Mouse (Mus musculus) spleen, embryonic (tissue): ENCODE measurements at regions not wholly inside any gene's neighbourhood (a gene's known extent, or its start where the extent isn't known, plus 50 kb on each side); places are given as distances from the start of the nearest gene placed in this dataset.

Source experiments
- CTCF ChIA-PET: fragments of 350-600 bp; sonication (Branson Sonifier 250); formaldehyde crosslinking; loops from one replicate; lab custom pipeline; 2022; lab: Charles Lee

- CTCF ChIA-PET = no interaction called here
Measured at GRCm38 (mm10) chr5:125843259-125843658, 311.7 kb downstream of the Tmem132b start.

- CTCF ChIA-PET = interaction anchor here (0.6 kb wide), 1 partner anchor 256 kb away, joined by 15 read pairs; no protein-coding TSS in a partner anchor
Measured at GRCm38 (mm10) chr5:125849722-125850121, 318.1 kb downstream of the Tmem132b start.

DNA sequence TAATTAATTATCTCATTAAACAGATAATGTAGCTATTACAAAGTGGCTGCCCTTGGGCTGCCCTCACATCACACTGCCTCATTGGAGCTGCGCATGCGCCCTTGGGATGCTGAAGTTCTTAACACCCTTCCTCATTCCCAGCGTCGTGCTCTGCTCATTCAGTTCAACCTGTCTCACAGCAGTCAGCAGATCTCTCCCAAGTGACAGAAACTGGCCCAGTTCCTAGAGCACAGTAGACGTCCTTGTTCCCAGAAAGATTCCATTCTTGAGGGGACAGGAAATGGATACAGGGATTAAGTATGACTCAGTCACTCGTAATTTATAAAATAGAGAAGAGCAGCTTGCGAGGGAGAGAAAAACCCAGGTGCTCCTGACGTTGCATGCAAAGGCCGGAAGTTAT lies 344.7 kb downstream of the Tmem132b start:
- CTCF ChIA-PET = no interaction called here

DNA sequence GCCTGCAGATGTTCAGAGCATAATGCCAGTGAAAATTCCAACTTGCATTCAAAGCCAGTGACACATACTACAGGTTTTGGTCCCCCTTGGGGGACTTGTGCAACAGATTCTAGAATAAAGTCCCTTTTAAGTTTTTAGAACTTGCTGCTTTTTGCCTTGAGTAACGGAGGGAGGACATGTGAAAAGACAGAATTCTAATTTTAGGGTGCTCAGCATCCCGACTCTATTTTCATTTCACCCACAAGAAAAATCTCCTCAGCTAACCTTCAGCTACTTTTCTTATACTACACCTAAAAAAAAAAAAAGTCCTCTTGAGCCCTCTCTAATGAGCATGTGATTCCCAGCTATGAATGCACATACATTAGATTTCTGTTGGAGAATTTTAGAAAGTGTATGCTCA lies 357.3 kb downstream of the Tmem132b start:
- CTCF ChIA-PET = no interaction called here

- CTCF ChIA-PET = no interaction called here
Measured at GRCm38 (mm10) chr5:125893864-125894263, 362.3 kb downstream of the Tmem132b start.

DNA sequence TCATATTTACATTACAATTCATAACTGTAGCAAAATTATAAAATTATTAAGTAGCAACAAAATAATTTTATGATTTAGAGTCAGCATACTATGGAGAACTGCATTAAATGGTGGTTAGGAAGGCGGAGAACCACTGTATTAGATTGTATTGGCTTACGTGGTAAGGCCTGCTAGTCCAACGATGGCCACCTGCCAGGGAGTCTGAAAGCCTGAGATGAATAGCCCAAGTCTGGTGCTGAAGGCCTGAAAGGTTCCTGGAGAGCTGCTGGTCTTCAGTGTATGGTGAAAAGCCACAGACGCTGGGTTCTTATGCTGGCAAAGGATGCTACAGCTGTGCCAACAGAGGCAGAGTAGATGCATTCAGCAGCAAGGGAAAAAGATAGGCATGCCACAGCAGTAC lies 370.5 kb downstream of the Tmem132b start:
- CTCF ChIA-PET = no interaction called here

- CTCF ChIA-PET = no interaction called here
Measured at GRCm38 (mm10) chr5:125904426-125904825, 372.9 kb downstream of the Tmem132b start.

GRCm38 (mm10) chr5:125907332-125907731 lies 375.8 kb downstream of the Tmem132b start:
- CTCF ChIA-PET = no interaction called here

GRCm38 (mm10) chr5:125907909-125908308 lies 376.3 kb downstream of the Tmem132b start:
- CTCF ChIA-PET = no interaction called here

- CTCF ChIA-PET = no interaction called here
Measured at GRCm38 (mm10) chr5:125915857-125916256, 384.3 kb downstream of the Tmem132b start.

- CTCF ChIA-PET = no interaction called here
Measured at GRCm38 (mm10) chr5:125920965-125921364, 389.4 kb downstream of the Tmem132b start.

DNA sequence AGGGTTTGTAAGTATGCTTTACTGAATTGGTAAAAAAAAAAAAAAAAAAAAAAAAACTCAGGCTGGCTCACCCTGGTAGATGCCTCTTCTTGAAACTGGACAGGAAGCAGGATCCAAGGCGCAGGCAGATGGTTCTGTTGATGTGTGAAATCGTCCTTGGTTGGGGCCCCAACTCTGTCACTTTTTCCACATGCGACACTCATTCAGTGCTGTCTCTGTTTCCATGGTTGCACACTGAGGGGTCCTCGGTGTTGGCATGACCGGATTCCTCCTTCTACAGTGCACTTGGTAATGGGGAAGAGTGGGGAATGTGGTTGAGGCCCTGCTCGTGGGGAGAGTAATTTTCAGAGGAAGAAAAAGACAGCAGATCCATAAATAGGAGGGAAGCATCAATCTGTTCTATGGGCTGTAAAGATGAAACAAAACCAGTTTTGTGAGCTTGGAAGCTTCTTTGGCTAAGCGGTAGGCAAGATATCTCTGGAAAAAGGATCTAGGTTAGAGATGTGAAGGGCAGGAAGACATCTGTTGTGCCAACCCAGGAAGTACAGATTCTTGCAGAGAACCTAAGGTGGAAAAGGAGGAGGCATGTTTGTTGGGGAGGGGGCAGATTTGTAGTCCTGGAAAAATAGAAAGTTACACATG lies 394.4 kb downstream of the Tmem132b start:
- CTCF ChIA-PET = interaction anchor here (0.6 kb wide), 1 partner anchor 969 kb away, joined by 3 read pairs; no protein-coding TSS in a partner anchor

- CTCF ChIA-PET = no interaction called here
Measured at GRCm38 (mm10) chr5:125931502-125931901, 399.9 kb downstream of the Tmem132b start.

DNA sequence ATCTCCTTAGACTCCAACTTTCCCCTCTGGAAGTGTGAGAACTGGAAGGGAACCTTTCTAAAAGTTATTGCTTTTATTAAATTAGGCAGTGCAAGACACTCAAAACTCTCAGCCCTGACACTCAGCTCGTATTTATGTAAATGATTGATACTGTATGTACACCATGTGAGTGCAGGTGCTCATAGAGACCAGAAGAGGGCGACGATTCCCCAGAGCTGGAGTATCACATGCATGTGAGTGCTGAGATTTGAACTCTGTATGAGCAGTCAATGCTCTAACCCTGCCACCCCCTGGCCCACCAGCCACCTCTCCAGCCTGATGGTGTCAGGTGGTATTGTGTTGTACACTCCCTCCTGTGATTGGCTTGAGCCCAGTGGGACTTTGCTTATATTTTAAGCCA lies 407.8 kb downstream of the Tmem132b start:
- CTCF ChIA-PET = no interaction called here

GRCm38 (mm10) chr5:125946729-125947128 lies 415.2 kb downstream of the Tmem132b start:
- CTCF ChIA-PET = no interaction called here

GRCm38 (mm10) chr5:125951641-125952040 lies 420.1 kb downstream of the Tmem132b start:
- CTCF ChIA-PET = no interaction called here

- CTCF ChIA-PET = no interaction called here
Measured at GRCm38 (mm10) chr5:125964039-125964438, 432.5 kb downstream of the Tmem132b start.

DNA sequence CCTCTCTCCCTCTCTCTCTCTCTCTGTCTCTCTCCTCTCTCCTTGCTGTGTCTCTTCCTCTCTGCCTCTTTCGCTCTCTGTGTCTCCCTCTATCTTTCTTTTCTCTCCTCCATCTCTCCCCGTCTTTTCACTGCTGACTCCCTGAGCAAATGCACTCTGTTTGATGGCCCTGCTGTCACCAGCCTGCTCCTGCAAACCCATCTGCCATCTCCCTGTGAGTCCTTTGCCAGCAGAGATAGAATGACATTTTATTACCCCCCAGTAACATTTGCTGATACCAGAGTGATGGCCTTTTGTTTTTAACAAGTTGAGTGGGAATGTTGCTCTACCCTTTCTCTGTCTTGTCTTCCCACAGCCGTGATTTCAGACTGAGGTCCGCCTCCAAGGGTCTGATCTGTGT lies 436.6 kb downstream of the Tmem132b start:
- CTCF ChIA-PET = no interaction called here

- CTCF ChIA-PET = no interaction called here
Measured at GRCm38 (mm10) chr5:125974035-125974434, 442.5 kb downstream of the Tmem132b start.

DNA sequence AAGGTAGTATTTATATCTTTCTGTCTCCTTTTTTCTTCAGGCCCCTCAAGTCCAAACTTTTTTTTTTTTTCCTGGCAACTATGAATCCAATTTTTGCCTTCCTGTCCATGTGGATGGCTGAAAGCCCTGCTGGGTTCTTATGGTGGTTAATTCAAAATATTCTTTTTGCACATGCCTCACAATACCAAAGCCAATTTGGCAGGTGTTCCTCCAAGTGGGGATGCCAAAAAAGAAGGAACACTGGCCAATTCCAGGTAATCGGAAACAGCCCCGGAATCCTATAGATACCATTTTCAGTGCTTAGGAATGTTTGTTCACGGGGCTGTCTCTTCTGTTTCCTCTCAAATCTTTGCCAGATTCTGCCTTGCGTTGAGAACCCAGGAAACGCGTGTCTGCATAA lies 448.2 kb downstream of the Tmem132b start:
- CTCF ChIA-PET = no interaction called here

GRCm38 (mm10) chr5:125985356-125985755 lies 453.8 kb downstream of the Tmem132b start:
- CTCF ChIA-PET = no interaction called here

DNA sequence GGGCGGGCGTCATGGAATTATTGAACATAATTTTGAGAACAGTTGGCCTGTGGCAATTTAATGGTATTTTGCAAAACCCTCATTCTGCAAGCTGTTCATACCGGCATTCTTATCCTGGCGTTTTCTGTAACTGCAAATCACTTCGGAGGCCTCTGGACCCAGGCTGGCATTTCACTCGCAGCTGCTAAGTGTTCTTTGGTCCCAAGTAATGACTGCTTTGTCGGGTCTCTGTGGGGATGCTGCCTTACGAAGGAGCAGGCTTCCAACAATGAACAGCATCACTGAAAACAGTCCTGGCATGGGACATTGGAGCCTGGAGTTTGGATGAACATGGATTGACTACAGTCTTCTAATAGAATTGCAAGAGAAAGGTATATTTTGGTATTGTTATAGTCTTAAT lies 465.6 kb downstream of the Tmem132b start:
- CTCF ChIA-PET = no interaction called here

DNA sequence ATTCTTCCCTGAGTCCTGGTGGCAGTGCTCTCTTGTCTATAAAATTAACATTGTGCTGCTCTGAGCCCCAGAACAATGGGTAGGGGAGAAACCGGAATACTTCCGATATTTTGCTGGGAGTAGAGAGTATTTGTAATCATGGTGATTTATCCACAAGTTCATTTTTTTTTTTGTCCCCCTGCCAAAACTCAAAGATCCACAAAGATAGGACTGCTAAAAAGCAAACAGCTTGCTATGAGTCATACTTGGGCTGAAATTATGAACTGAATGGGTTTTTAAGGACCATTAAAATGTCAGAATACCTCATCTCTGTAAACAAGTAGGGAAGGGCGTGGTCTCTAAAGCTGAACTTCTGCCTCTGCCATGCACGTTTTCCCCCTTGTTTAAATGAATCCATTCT lies 476.3 kb downstream of the Tmem132b start:
- CTCF ChIA-PET = no interaction called here

DNA sequence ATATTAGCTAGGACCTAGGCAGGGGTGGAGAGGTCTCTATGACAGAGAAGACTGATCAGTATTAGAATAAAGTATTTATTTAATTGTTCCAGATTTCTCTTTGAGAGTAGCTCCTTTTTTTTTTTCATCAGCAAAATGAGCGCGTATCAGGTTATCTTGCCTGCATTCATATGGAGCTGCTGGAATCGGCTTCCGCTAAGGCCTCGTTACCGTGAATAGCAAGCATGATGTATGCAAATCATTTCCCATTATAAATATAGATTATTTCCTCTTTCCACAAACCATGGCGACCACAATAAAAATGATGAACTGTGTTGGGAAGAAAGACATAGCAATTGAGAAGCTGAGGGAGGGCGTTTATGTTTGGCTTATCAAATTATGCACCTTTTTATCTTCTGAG lies 476.7 kb downstream of the Tmem132b start:
- CTCF ChIA-PET = no interaction called here
